Mouse (Mus musculus): ENCODE measurements around the gene Slc35g2. TPM values are rescaled to one million over a fixed set of nuclear protein-coding genes. Genes with fewer than 3 reads are reported as not detected.

Gene Slc35g2
- 9.7 and 9.8 TPM in 2 replicates for polyA plus RNA-seq (2015; fragmentation: Nextera tagmentation; extraction: Ambion mirVana)

DNA sequence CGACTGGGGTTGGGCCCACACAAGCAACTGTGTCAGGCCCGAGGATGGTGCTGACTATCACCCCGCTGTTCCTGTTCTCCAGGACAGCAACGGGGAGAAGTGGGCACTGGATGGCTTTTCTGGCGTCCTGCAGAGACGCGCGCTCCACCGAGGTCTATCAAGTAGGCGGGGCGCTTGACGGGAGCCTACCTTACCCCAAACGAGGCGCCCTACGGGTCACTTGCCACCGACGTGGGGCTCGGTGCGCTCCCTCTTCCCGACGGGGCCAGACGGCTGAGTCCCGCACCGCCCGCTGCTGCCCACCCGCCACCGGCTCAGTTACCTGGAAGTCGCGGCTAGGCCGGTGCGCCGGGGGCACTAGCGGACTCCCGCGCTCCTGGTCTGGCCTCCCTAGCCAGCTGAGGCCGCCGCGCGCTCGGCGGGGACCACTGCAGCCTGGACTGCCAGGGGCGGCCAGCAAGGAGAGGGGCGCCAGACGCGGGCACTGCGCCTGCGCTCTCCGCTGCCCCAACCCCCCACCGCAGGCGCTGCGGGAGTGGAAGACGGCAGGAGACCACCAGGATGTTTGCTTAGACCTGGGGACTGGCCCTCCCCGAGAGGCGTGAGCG, at the start of gene Slc35g2:
Gene Slc35g2 (minus strand): TSS at position 465 of the 608 bp plus-strand sequence.
- WGBS, result under 1% methylated on average over 43 of the region's 55 CpGs
- Histone ChIP-seq H3K9ac (ENCODE audit: low read length) (peak within 1 kb of the TSS; percentile 78), H3K4me2 (ENCODE audit: low read depth, low read length) (peak within 1 kb of the TSS; percentile 92), H3K27ac (ENCODE audit: low read length) (peak within 1 kb of the TSS; percentile 49), H3K4me3 (ENCODE audit: low read length) (peak within 1 kb of the TSS; percentile 85), H3K4me1 (replicated peaks; ENCODE audit: control insufficient read depth, insufficient read depth, low read length) (peaks cover 7% of the 10 kb centered on the region), H3K27me3 (ENCODE audit: control insufficient read depth, insufficient read depth, low read depth, low read length) (no peaks in the 10 kb centered on the region), H3K36me3 (ENCODE audit: control insufficient read depth, insufficient read depth, low read length) (no peaks in the 10 kb centered on the region), H3K9me3 (ENCODE audit: control insufficient read depth, low read length) (no peaks in the 10 kb centered on the region)
- ATAC-seq (ENCODE audit: low read depth), result peak; percentile 78

GRCm38 (mm10) chr9:100616947-100617346, 46.1 kb upstream of the Slc35g2 start:
- Histone ChIP-seq H3K36me3 (ENCODE audit: control insufficient read depth, insufficient read depth, low read length) (no peaks in the 10 kb centered on the region), H3K9ac (ENCODE audit: low read length) (peak overlapping the region; percentile 39), H3K27me3 (ENCODE audit: control insufficient read depth, insufficient read depth, low read depth, low read length) (no peaks in the 10 kb centered on the region), H3K4me3 (ENCODE audit: low read length) (peak overlapping the region; percentile 14; the same call in 1 of the 2 replicates), H3K4me2 (ENCODE audit: low read depth, low read length) (peak overlapping the region; percentile 46), H3K9me3 (ENCODE audit: control insufficient read depth, low read length) (no peaks in the 10 kb centered on the region), H3K27ac (ENCODE audit: low read length) (no peak overlapping the region), H3K4me1 (replicated peaks; ENCODE audit: control insufficient read depth, insufficient read depth, low read length) (peaks cover 2% of the 10 kb centered on the region; the same call in 1 of the 2 replicates)
- ATAC-seq (ENCODE audit: low read depth), result no peak
- WGBS, result 19% methylated on average over 11 of the region's 11 CpGs

DNA sequence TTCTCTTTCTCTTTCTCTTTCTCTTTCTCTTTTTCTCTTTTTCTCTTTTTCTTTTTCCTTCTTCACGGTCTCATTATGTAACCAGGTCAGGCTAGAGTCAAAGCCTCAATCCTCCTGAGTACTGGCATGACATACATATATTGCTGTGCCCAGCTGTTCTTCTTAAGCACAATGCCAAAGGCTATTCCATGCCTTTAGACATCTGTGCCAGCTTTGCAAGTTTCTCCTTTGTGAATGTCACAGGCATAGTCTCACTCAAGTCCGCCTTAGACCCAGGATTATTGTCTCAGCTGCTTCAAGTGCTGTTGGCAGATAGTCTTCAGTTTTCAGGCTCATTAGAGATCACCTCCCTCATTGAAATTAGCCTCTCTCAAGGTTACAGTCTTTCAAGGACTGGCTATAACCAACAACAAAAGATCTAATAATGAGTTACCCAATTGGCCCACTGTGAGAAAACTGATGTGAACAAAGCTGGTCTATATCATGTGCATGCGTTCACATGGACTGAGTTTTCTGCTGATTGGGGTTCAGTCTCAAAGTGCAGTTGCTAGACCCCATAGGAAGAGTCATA, 42.7 kb upstream of the Slc35g2 start:
- Histone ChIP-seq H3K27ac (ENCODE audit: low read length) (no peak overlapping the region), H3K4me1 (replicated peaks; ENCODE audit: control insufficient read depth, insufficient read depth, low read length) (peaks cover 2% of the 10 kb centered on the region; the same call in 1 of the 2 replicates), H3K36me3 (ENCODE audit: control insufficient read depth, insufficient read depth, low read length) (no peaks in the 10 kb centered on the region), H3K4me2 (ENCODE audit: low read depth, low read length) (no peak overlapping the region), H3K27me3 (ENCODE audit: control insufficient read depth, insufficient read depth, low read depth, low read length) (no peaks in the 10 kb centered on the region), H3K4me3 (ENCODE audit: low read length) (no peak overlapping the region), H3K9me3 (ENCODE audit: control insufficient read depth, low read length) (no peaks in the 10 kb centered on the region), H3K9ac (ENCODE audit: low read length) (no peak overlapping the region)
- WGBS, result 81% methylated on average over 3 of the region's 3 CpGs
- no peak for ATAC-seq (ENCODE audit: low read depth)

- no peak overlapping the region for H3K9ac ChIP-seq (ENCODE audit: low read length)
- WGBS, result 30% methylated on average over 7 of the region's 7 CpGs
- H3K4me1 ChIP-seq (replicated peaks; ENCODE audit: control insufficient read depth, insufficient read depth, low read length), result peaks cover 3% of the 10 kb centered on the region
- ATAC-seq (ENCODE audit: low read depth), result peak; percentile 79
- no peak overlapping the region for H3K4me3 ChIP-seq (ENCODE audit: low read length)
- no peaks in the 10 kb centered on the region for H3K9me3 ChIP-seq (ENCODE audit: control insufficient read depth, low read length)
- H3K36me3 ChIP-seq (ENCODE audit: control insufficient read depth, insufficient read depth, low read length), result no peaks in the 10 kb centered on the region
- no peak overlapping the region for H3K27ac ChIP-seq (ENCODE audit: low read length)
- H3K27me3 ChIP-seq (ENCODE audit: control insufficient read depth, insufficient read depth, low read depth, low read length), result no peaks in the 10 kb centered on the region
- H3K4me2 ChIP-seq (ENCODE audit: low read depth, low read length), result no peak overlapping the region
Measured at GRCm38 (mm10) chr9:100605985-100606554, 35.2 kb upstream of the Slc35g2 start.

DNA sequence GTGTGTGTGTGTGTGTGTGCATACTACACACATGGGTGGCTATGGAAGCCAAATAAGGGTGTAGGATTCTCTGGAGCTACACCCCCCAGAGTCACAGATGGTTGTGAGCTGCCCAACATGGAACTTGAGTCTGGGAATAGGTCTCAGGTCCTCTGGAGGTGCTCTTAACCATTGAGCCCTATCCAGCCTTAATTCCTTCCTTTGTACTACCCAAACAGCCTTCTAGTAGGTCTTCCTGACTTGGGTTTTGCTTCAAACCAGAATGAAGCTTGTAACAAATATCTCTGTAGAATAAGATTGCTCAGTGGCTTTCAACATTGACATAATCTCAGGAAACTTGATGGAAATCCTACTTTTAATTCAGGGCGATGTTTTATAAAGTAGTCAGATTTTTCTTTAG, 34.6 kb upstream of the Slc35g2 start:
- H3K27me3 ChIP-seq (ENCODE audit: control insufficient read depth, insufficient read depth, low read depth, low read length), result no peaks in the 10 kb centered on the region
- no peak overlapping the region for H3K27ac ChIP-seq (ENCODE audit: low read length)
- no peaks in the 10 kb centered on the region for H3K9me3 ChIP-seq (ENCODE audit: control insufficient read depth, low read length)
- WGBS, result 88% methylated on average over 1 of the region's 1 CpGs
- no peak overlapping the region for H3K9ac ChIP-seq (ENCODE audit: low read length)
- H3K4me2 ChIP-seq (ENCODE audit: low read depth, low read length), result no peak overlapping the region
- no peaks in the 10 kb centered on the region for H3K36me3 ChIP-seq (ENCODE audit: control insufficient read depth, insufficient read depth, low read length)
- H3K4me3 ChIP-seq (ENCODE audit: low read length), result no peak overlapping the region
- no peak for ATAC-seq (ENCODE audit: low read depth)
- peaks cover 3% of the 10 kb centered on the region for H3K4me1 ChIP-seq (replicated peaks; ENCODE audit: control insufficient read depth, insufficient read depth, low read length)

DNA sequence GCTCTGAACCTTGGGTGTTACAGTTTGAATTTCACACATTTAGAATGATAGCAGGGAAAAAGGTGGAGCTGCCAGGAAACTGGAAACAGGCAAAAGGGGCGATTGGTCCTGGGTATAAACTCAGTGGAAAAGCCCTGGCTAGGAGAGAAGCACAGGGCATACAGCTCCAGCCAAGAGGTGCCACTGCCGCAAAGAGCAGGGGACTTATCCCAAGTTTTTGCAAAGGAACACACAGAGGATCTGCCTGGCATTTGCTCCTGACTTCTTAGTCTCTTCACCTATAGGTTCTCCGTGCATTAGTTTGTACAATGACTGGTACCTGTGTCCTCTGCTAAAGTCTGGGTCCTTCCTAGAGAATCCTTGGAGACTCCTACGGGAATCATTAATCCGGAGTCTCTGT, 32.3 kb upstream of the Slc35g2 start:
- WGBS, result 73% methylated on average over 5 of the region's 5 CpGs
- Histone ChIP-seq H3K4me1 (replicated peaks; ENCODE audit: control insufficient read depth, insufficient read depth, low read length) (peaks cover 3% of the 10 kb centered on the region), H3K36me3 (ENCODE audit: control insufficient read depth, insufficient read depth, low read length) (no peaks in the 10 kb centered on the region)

DNA sequence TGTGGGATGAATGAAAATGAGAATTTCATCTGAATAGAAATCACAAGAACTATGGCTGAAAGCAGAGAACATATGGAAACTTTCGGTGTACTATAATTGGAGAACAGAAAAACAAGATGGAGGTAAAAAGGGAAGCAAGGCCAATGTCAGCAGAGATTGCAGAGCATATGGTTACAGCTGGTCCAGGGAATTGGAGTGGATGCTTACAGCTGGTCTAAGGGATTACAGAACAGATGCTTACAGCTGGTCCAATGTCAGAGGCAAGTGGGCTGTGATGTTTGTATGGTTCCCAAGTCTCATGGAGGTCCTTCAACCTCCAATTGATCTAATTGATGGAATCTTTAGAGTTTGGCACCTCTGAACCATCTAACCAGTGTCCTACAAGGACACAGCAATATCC, 31.2 kb upstream of the Slc35g2 start:
- no peak overlapping the region for H3K27ac ChIP-seq (ENCODE audit: low read length)
- peak; percentile 77 for ATAC-seq (ENCODE audit: low read depth)
- WGBS, result 84% methylated on average over 1 of the region's 1 CpGs

More for the DNA sequence above, 32.3 kb upstream of the Slc35g2 start:
- Histone ChIP-seq H3K9ac (ENCODE audit: low read length) (no peak overlapping the region), H3K9me3 (ENCODE audit: control insufficient read depth, low read length) (no peaks in the 10 kb centered on the region), H3K4me2 (ENCODE audit: low read depth, low read length) (no peak overlapping the region), H3K4me3 (ENCODE audit: low read length) (no peak overlapping the region), H3K27me3 (ENCODE audit: control insufficient read depth, insufficient read depth, low read depth, low read length) (no peaks in the 10 kb centered on the region), H3K27ac (ENCODE audit: low read length) (no peak overlapping the region)
- no peak for ATAC-seq (ENCODE audit: low read depth)

GRCm38 (mm10) chr9:100599761-100600328, 29.0 kb upstream of the Slc35g2 start:
- no peak for ATAC-seq (ENCODE audit: low read depth)
- no peaks in the 10 kb centered on the region for H3K4me1 ChIP-seq (replicated peaks; ENCODE audit: control insufficient read depth, insufficient read depth, low read length)
- WGBS, result 52% methylated on average over 3 of the region's 3 CpGs
- no peak overlapping the region for H3K27ac ChIP-seq (ENCODE audit: low read length)
- no peaks in the 10 kb centered on the region for H3K36me3 ChIP-seq (ENCODE audit: control insufficient read depth, insufficient read depth, low read length)
- H3K9ac ChIP-seq (ENCODE audit: low read length), result no peak overlapping the region
- no peak overlapping the region for H3K4me2 ChIP-seq (ENCODE audit: low read depth, low read length)
- no peak overlapping the region for H3K4me3 ChIP-seq (ENCODE audit: low read length)
- no peaks in the 10 kb centered on the region for H3K27me3 ChIP-seq (ENCODE audit: control insufficient read depth, insufficient read depth, low read depth, low read length)
- H3K9me3 ChIP-seq (ENCODE audit: control insufficient read depth, low read length), result no peaks in the 10 kb centered on the region

More for the DNA sequence above, 31.2 kb upstream of the Slc35g2 start:
- Histone ChIP-seq H3K4me3 (ENCODE audit: low read length) (no peak overlapping the region), H3K4me2 (ENCODE audit: low read depth, low read length) (no peak overlapping the region), H3K9ac (ENCODE audit: low read length) (no peak overlapping the region), H3K27me3 (ENCODE audit: control insufficient read depth, insufficient read depth, low read depth, low read length) (no peaks in the 10 kb centered on the region), H3K4me1 (replicated peaks; ENCODE audit: control insufficient read depth, insufficient read depth, low read length) (peaks cover 3% of the 10 kb centered on the region), H3K36me3 (ENCODE audit: control insufficient read depth, insufficient read depth, low read length) (no peaks in the 10 kb centered on the region), H3K9me3 (ENCODE audit: control insufficient read depth, low read length) (no peaks in the 10 kb centered on the region)

DNA sequence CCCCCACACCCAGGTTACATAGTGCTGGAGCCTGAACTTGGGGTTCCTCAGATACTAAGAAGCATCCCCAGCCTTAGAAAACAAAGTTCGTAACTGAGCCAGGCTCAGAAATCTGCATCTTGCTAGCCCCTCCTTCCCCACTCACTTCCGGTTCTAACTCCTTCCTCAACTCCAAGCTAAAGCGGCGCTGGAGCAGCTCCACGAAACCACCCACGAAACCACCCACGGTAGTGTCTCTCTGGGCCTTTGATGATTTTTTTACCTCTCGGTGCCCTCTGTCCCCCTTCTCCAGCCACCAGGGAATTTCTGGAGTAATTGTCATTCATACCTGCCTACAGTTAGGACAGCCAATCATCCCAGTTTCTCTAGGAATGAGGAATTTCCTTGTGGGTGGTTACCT, 26.7 kb upstream of the Slc35g2 start, which contains the start of gene Stag1:
Gene Stag1 (plus strand): TSS at position 253 of the 400 bp plus-strand sequence.
- Histone ChIP-seq H3K9ac (ENCODE audit: low read length) (no peak within 1 kb of the TSS), H3K27ac (ENCODE audit: low read length) (no peak within 1 kb of the TSS), H3K4me3 (ENCODE audit: low read length) (no peak within 1 kb of the TSS), H3K4me1 (replicated peaks; ENCODE audit: control insufficient read depth, insufficient read depth, low read length) (no peaks in the 10 kb centered on the region), H3K27me3 (ENCODE audit: control insufficient read depth, insufficient read depth, low read depth, low read length) (no peaks in the 10 kb centered on the region), H3K36me3 (ENCODE audit: control insufficient read depth, insufficient read depth, low read length) (no peaks in the 10 kb centered on the region), H3K9me3 (ENCODE audit: control insufficient read depth, low read length) (no peaks in the 10 kb centered on the region), H3K4me2 (ENCODE audit: low read depth, low read length) (no peak within 1 kb of the TSS)
- WGBS, result 81% methylated on average over 8 of the region's 8 CpGs
- ATAC-seq (ENCODE audit: low read depth), result no peak
